Mouse (Mus musculus) gastrocnemius, postnatal 14 days (tissue): ENCODE results near the gene Zcchc8. TPM values are rescaled to one million over a fixed set of nuclear protein-coding genes. Genes with fewer than 3 reads are reported as not detected.

Experiments
- DNase-seq: peaks from one replicate; pipeline ENCODE4 v3.0.0; 2021; ENCODE audit warnings: mixed read lengths
- intact Hi-C: fragments of 180-260 bp; cut with DNase I; formaldehyde crosslinking; loops from one replicate; pipeline ENCODE4 v1.15.1; 2025; ENCODE audit warnings: low total_unique reads
- total RNA-seq, 2 experiments: library from RNA; stranded (reverse); gene quantifications; 2 replicates each; pipeline ENCODE4 v1.2.3; 2021

The Zcchc8 gene
- total RNA-seq, 2 experiments from 2014 or later = 20.3 to 23.8 TPM

GRCm38 (mm10) chr5:123653287-123653801, 67.6 kb downstream of the Zcchc8 start:
- DNase-seq = no peak
- intact Hi-C loops = no loop called here

- intact Hi-C loops = no loop called here
- no peak for DNase-seq
Observed at GRCm38 (mm10) chr5:123650825-123651224, 70.1 kb downstream of the Zcchc8 start.

Other genes with a start within 250 kb of the Zcchc8 start
- gene Lrrc43, start 231.8 kb downstream of the Zcchc8 start, total RNA-seq = not detected
- not detected for gene Il31, start 231.6 kb downstream of the Zcchc8 start, total RNA-seq
- not detected for gene B3gnt4, start 210.6 kb downstream of the Zcchc8 start, total RNA-seq
- gene Diablo, start 196.9 kb downstream of the Zcchc8 start, total RNA-seq = 10 to 100 TPM; 35.7 to 36.8 TPM
- under 1 TPM; 0.16 to 0.29 TPM for gene Gm49027, start 195.6 kb downstream of the Zcchc8 start, total RNA-seq
- 10 to 100 TPM; 23.0 to 25.4 TPM for gene Vps33a, start 148.1 kb downstream of the Zcchc8 start, total RNA-seq
- 100 to 1,000 TPM; 122 TPM for gene Clip1, start 36.5 kb downstream of the Zcchc8 start, total RNA-seq
- 10 to 100 TPM; 42.3 to 48.2 TPM for gene Rsrc2, start 28.3 kb upstream of the Zcchc8 start, total RNA-seq
- gene Kntc1, start 28.6 kb upstream of the Zcchc8 start, total RNA-seq = 1 to 10 TPM in 1 of 2 experiments, under 1 TPM in 1; 0.89 to 2.0 TPM
- not detected for gene Hcar2, start 144.4 kb upstream of the Zcchc8 start, total RNA-seq
- gene Hcar1, start 158.9 kb upstream of the Zcchc8 start, total RNA-seq = under 1 TPM; 0.11 to 0.31 TPM
- gene Denr, start 186.1 kb upstream of the Zcchc8 start, total RNA-seq = 10 to 100 TPM; 45.4 to 55.2 TPM
- gene Gm43518, start 206.3 kb upstream of the Zcchc8 start, total RNA-seq = under 1 TPM in 1 of 2 experiments, not detected in 1; 0.72 TPM
- gene Ccdc62, start 209.6 kb upstream of the Zcchc8 start, total RNA-seq = 1 to 10 TPM; 1.2 TPM